Mouse (Mus musculus): Measurements from ENCODE around the gene Msh5. TPM values are rescaled to one million over a fixed set of nuclear protein-coding genes. Genes with fewer than 3 reads are reported as not detected.

Msh5 gene
- polyA plus RNA-seq, 1 experiment: 1.6 TPM

GRCm38 (mm10) chr17:35088151-35088550 is 41.6 kb upstream of the Msh5 start:
- no peak overlapping the region for H3K27ac ChIP-seq (ENCODE audit: insufficient read depth, low read depth, low read length)
- H3K4me1 ChIP-seq (ENCODE audit: control insufficient read depth, insufficient read depth, low read length): peaks cover 5% of the 10 kb centered on the region; the same call in 1 of the 2 replicates
- no peaks in the 10 kb centered on the region for H3K27me3 ChIP-seq (replicated peaks; ENCODE audit: control insufficient read depth, insufficient read depth, low read length)
- no peak for DNase-seq
- no peak overlapping the region for H3K4me3 ChIP-seq (ENCODE audit: insufficient read depth, low read depth, low read length)
- H3K36me3 ChIP-seq (ENCODE audit: control insufficient read depth, insufficient read depth, low read length): peaks cover 3% of the 10 kb centered on the region; the same call in 1 of the 2 replicates
- no peak for TF ChIP-seq CTCF (conservative IDR thresholded peaks at IDR 0.05; ENCODE audit: insufficient read depth, insufficient read length, low read depth, low read length)
- no peak for TF ChIP-seq POLR2A (IDR thresholded peaks at IDR 0.05; ENCODE audit: low read depth, low read length)
- 53% methylated on average over 2 of the region's 2 CpGs for WGBS

DNA sequence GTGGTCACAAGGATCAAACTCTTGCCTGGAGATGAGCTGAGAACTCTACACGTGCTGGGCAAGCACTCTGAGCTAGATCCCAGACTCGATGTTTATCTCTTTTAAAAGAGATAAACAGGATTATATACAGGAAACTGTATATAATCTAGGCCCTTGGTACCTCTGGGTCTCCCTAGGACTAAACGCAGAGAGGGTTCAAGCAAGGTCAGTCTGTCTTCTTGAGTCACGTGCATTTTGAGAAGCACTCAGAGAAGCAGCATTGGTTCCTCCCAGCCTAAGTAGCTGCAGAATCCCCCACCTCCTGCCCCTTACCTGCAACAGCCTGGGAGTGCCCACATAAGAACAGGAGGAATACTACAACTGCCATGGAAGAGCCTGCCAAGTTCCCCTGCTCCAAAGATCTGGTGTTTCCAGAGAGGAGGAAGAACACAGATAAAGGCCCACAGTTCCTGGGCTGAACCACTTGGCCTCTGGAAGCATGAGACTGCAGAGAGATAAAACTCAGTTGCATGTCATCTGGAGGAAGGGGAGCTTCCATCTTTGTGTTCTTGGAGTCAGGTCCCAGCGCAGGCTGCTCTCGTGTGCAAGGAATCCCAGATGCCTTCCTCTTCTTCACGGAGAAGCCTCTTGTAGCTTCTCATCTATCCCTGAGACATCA is 38.8 kb upstream of the Msh5 start, which contains the start of gene Ly6g6f:
Gene Ly6g6f, minus strand, starts transcription at position 403 of the 658 bp plus-strand sequence.
- no peak for DNase-seq
- 80% methylated on average over 7 of the region's 7 CpGs for WGBS
- TF ChIP-seq POLR2A (IDR thresholded peaks at IDR 0.05; ENCODE audit: low read depth, low read length) (no peak), CTCF (conservative IDR thresholded peaks at IDR 0.05; ENCODE audit: insufficient read depth, insufficient read length, low read depth, low read length) (no peak)

GRCm38 (mm10) chr17:35083929-35084497 is 37.5 kb upstream of the Msh5 start:
- no peaks in the 10 kb centered on the region for H3K36me3 ChIP-seq (ENCODE audit: control insufficient read depth, insufficient read depth, low read length)
- H3K4me3 ChIP-seq (ENCODE audit: insufficient read depth, low read depth, low read length): no peak overlapping the region
- no peaks in the 10 kb centered on the region for H3K27me3 ChIP-seq (replicated peaks; ENCODE audit: control insufficient read depth, insufficient read depth, low read length)
- 69% methylated on average over 3 of the region's 3 CpGs for WGBS
- TF ChIP-seq POLR2A (IDR thresholded peaks at IDR 0.05; ENCODE audit: low read depth, low read length) (no peak), CTCF (conservative IDR thresholded peaks at IDR 0.05; ENCODE audit: insufficient read depth, insufficient read length, low read depth, low read length) (no peak)
- DNase-seq: no peak
- H3K27ac ChIP-seq (ENCODE audit: insufficient read depth, low read depth, low read length): no peak overlapping the region
- no peaks in the 10 kb centered on the region for H3K4me1 ChIP-seq (ENCODE audit: control insufficient read depth, insufficient read depth, low read length)

More for the DNA sequence above, 38.8 kb upstream of the Msh5 start, which contains the start of gene Ly6g6f:
- no peak within 1 kb of the TSS for H3K27ac ChIP-seq (ENCODE audit: insufficient read depth, low read depth, low read length)
- H3K4me3 ChIP-seq (ENCODE audit: insufficient read depth, low read depth, low read length): no peak within 1 kb of the TSS
- no peaks in the 10 kb centered on the region for H3K27me3 ChIP-seq (replicated peaks; ENCODE audit: control insufficient read depth, insufficient read depth, low read length)
- peaks cover 4% of the 10 kb centered on the region; the same call in 1 of the 2 replicates for H3K4me1 ChIP-seq (ENCODE audit: control insufficient read depth, insufficient read depth, low read length)
- no peaks in the 10 kb centered on the region for H3K36me3 ChIP-seq (ENCODE audit: control insufficient read depth, insufficient read depth, low read length)

GRCm38 (mm10) chr17:35082841-35083576 is 36.5 kb upstream of the Msh5 start:
- Histone ChIP-seq H3K27me3 (replicated peaks; ENCODE audit: control insufficient read depth, insufficient read depth, low read length) (no peaks in the 10 kb centered on the region), H3K36me3 (ENCODE audit: control insufficient read depth, insufficient read depth, low read length) (no peaks in the 10 kb centered on the region), H3K27ac (ENCODE audit: insufficient read depth, low read depth, low read length) (no peak overlapping the region), H3K4me3 (ENCODE audit: insufficient read depth, low read depth, low read length) (no peak overlapping the region), H3K4me1 (ENCODE audit: control insufficient read depth, insufficient read depth, low read length) (no peaks in the 10 kb centered on the region)
- WGBS: 88% methylated on average over 16 of the region's 16 CpGs
- no peak for DNase-seq
- TF ChIP-seq POLR2A (IDR thresholded peaks at IDR 0.05; ENCODE audit: low read depth, low read length) (no peak), CTCF (conservative IDR thresholded peaks at IDR 0.05; ENCODE audit: insufficient read depth, insufficient read length, low read depth, low read length) (no peak)

GRCm38 (mm10) chr17:35080710-35081109 is 34.2 kb upstream of the Msh5 start:
- Histone ChIP-seq H3K27ac (ENCODE audit: insufficient read depth, low read depth, low read length) (no peak overlapping the region), H3K36me3 (ENCODE audit: control insufficient read depth, insufficient read depth, low read length) (no peaks in the 10 kb centered on the region), H3K4me1 (ENCODE audit: control insufficient read depth, insufficient read depth, low read length) (peaks cover 10% of the 10 kb centered on the region; the same call in 1 of the 2 replicates), H3K4me3 (ENCODE audit: insufficient read depth, low read depth, low read length) (no peak overlapping the region), H3K27me3 (replicated peaks; ENCODE audit: control insufficient read depth, insufficient read depth, low read length) (no peaks in the 10 kb centered on the region)
- no peak for TF ChIP-seq POLR2A (IDR thresholded peaks at IDR 0.05; ENCODE audit: low read depth, low read length)
- TF ChIP-seq CTCF (conservative IDR thresholded peaks at IDR 0.05; ENCODE audit: insufficient read depth, insufficient read length, low read depth, low read length): no peak
- 87% methylated on average over 4 of the region's 4 CpGs for WGBS
- no peak for DNase-seq

DNA sequence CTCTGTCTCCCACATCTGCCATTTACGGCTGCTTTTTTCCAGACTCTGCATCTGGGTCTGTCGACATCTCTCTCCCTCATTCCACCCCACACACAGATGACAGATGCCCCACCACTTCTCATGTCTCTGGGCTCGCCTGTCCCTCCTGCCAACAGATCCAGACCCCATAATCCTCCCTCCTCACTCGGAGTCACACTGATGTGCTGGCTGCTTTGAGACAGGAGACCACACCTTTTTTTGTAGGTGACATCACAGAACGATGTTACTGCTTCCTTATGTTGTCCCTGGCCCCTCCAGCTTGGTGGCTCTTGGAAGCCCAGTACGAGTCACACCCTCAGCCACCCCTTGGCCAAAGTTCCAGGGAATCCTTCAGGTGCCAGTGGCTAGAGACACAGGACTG is 33.7 kb upstream of the Msh5 start:
- peaks cover 10% of the 10 kb centered on the region; the same call in 1 of the 2 replicates for H3K4me1 ChIP-seq (ENCODE audit: control insufficient read depth, insufficient read depth, low read length)
- H3K27me3 ChIP-seq (replicated peaks; ENCODE audit: control insufficient read depth, insufficient read depth, low read length): no peaks in the 10 kb centered on the region
- no peak overlapping the region for H3K4me3 ChIP-seq (ENCODE audit: insufficient read depth, low read depth, low read length)
- WGBS: 70% methylated on average over 6 of the region's 6 CpGs
- no peaks in the 10 kb centered on the region for H3K36me3 ChIP-seq (ENCODE audit: control insufficient read depth, insufficient read depth, low read length)
- TF ChIP-seq POLR2A (IDR thresholded peaks at IDR 0.05; ENCODE audit: low read depth, low read length) (no peak), CTCF (conservative IDR thresholded peaks at IDR 0.05; ENCODE audit: insufficient read depth, insufficient read length, low read depth, low read length) (no peak)
- DNase-seq: no peak
- H3K27ac ChIP-seq (ENCODE audit: insufficient read depth, low read depth, low read length): no peak overlapping the region

GRCm38 (mm10) chr17:35079778-35080177 is 33.2 kb upstream of the Msh5 start:
- no peaks in the 10 kb centered on the region for H3K36me3 ChIP-seq (ENCODE audit: control insufficient read depth, insufficient read depth, low read length)
- H3K27ac ChIP-seq (ENCODE audit: insufficient read depth, low read depth, low read length): no peak overlapping the region
- H3K4me1 ChIP-seq (ENCODE audit: control insufficient read depth, insufficient read depth, low read length): peaks cover 10% of the 10 kb centered on the region; the same call in 1 of the 2 replicates
- 71% methylated on average over 9 of the region's 9 CpGs for WGBS
- no peak overlapping the region for H3K4me3 ChIP-seq (ENCODE audit: insufficient read depth, low read depth, low read length)
- no peak for DNase-seq
- H3K27me3 ChIP-seq (replicated peaks; ENCODE audit: control insufficient read depth, insufficient read depth, low read length): no peaks in the 10 kb centered on the region
- TF ChIP-seq CTCF (conservative IDR thresholded peaks at IDR 0.05; ENCODE audit: insufficient read depth, insufficient read length, low read depth, low read length): no peak
- no peak for TF ChIP-seq POLR2A (IDR thresholded peaks at IDR 0.05; ENCODE audit: low read depth, low read length)

Measured in kidney, adult 2 months (tissue).